Mouse (Mus musculus) urinary bladder, postnatal 36 days (tissue): ENCODE measurements around the gene Vmn1r52.
"Not testable (repeated sequence)": the region's sequence is repeated elsewhere in the genome, so short reads cannot be mapped to it uniquely, and the experiment has no call there.

Source experiments
- DNase-seq, 2 experiments: peaks; one replicate each; pipeline ENCODE4 v3.0.0; 2022; ENCODE audit warnings: low spot score in 2 of 2, mixed read lengths in 1 of 2

Vmn1r52 gene

DNA sequence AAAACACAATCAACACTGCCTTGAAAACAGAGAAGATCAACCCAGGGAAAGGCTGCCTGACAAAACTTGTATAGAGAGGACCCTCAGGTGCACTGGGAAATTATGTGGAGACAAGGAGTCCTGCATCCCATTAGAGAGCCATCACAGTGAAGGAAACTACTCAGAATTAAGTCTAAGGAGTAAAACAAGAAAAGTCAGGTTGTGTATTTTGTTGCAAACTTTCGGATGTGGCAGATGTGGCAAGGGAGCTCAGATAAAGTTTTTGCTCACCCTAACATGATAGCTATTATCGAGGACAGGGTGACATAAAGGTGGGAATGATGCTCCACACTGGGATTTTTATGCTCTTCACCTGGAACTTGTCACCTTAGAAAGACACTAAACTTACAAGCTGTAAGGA lies at the start of gene Vmn1r52:
TSS of gene Vmn1r52 (plus strand) at position 301 of the 400 bp plus-strand sequence.
- no peak for DNase-seq

DNA sequence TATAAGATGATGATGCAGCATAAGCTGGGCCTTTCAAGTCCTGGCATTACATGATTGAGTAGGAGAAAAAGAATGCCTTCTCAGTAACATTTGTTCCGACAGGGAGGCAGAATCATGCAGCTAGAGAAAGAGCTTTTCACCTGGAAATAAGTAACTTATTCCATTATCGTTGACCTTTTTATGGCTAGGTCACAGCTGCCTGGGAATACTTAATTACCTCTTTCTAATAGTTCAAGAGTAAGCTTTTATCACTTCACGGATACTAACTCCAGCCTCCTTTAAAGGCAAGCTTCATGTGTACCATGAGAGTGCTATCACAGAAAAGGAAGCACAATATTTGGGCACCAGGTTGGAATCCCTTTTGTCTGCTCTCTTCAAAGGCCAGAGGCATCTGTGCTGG lies 14.5 kb upstream of the Vmn1r52 start:
- no peak for DNase-seq

GRCm38 (mm10) chr6:90202493-90202892 lies 27.9 kb downstream of the Vmn1r52 start, which contains the start of gene V1ra8:
Gene V1ra8, plus strand, starts transcription at chr6:90202793.
- not testable (repeated sequence) for DNase-seq

DNA sequence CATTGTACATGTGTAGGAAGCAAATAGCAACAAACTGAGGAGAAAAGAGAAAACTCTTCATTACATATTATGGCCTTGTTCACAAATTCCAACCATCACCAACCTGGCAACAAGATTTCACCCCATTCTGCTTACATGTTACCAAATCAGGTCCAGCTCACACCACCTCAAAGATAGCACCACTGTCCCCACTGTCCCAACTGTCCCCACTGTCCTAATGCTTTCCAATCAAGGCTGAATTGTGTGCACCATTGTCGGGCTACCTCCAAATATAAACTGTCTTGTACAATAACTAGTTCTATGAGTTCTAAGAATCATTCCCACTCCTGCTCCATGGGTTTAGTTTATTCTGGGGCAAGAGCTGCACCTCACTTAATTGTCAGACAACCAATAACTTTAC lies 49.7 kb downstream of the Vmn1r52 start, which contains the start of gene Vmn1r53:
TSS of gene Vmn1r53 (minus strand) at position 101 of the 400 bp plus-strand sequence.
- DNase-seq, result no peak
